Mouse (Mus musculus) lung, embryonic 15.5 days (tissue): ENCODE data around the gene Cyp27b1. TPM values are rescaled to one million over a fixed set of nuclear protein-coding genes. Genes with fewer than 3 reads are reported as not detected.

Experiments used
- ATAC-seq: fragments of 200-750 bp; cut with Nextera tagmentation; 2 replicates; pipeline ENCODE4 v1.8.0; 2017; ENCODE audit warnings: moderate number of reproducible peaks, borderline replicate concordance; ENCODE audit not compliant: low FRiP score, low TSS enrichment; ENCODE audit errors: extremely low read depth
- H3K27ac ChIP-seq: fragments of 300-500 bp; sonication (generic); 2 replicates; pipeline ENCODE4 v1.5.1; 2015; ENCODE audit warnings: moderate library complexity, mild to moderate bottlenecking, inconsistent platforms
- H3K27me3 ChIP-seq: fragments of 300-500 bp; sonication (generic); 2 replicates; pipeline ENCODE4 v1.6.1; 2015; ENCODE audit warnings: inconsistent platforms
- H3K36me3 ChIP-seq: fragments of 300-500 bp; sonication (generic); 2 replicates; pipeline ENCODE4 v1.6.1; 2015; ENCODE audit warnings: inconsistent platforms
- H3K4me1 ChIP-seq: fragments of 300-500 bp; sonication (generic); 2 replicates; pipeline ENCODE4 v1.6.1; 2015; ENCODE audit warnings: inconsistent platforms
- H3K4me2 ChIP-seq: fragments of 300-500 bp; sonication (generic); 2 replicates; pipeline ENCODE4 v1.6.1; 2015; ENCODE audit warnings: inconsistent platforms, mild to moderate bottlenecking, moderate library complexity
- H3K4me3 ChIP-seq: fragments of 300-500 bp; sonication (generic); 2 replicates; pipeline ENCODE4 v1.5.1; 2015; ENCODE audit warnings: mild to moderate bottlenecking, inconsistent platforms
- H3K9ac ChIP-seq: fragments of 300-500 bp; sonication (generic); 2 replicates; pipeline ENCODE4 v1.6.1; 2015; ENCODE audit warnings: inconsistent platforms
- H3K9me3 ChIP-seq: fragments of 300-500 bp; sonication (generic); 2 replicates; pipeline ENCODE4 v1.6.1; 2016; ENCODE audit warnings: inconsistent platforms
- WGBS: fragments of 180-500 bp; shearing (Covaris S2); methylation state at CpG from one replicate; pipeline ENCODE4 v1.1.7; 2015; 5-methylcytosine and 5-hydroxymethylcytosine counted together
- polyA plus RNA-seq: library from polyadenylated mRNA; unstranded; fragments of >200 nt; fragmentation: Nextera tagmentation; extraction: Ambion mirVana; gene quantifications from 2 replicates; pipeline ENCODE4 v1.2.1, GENCODE M21; 2015

The Cyp27b1 gene
- polyA plus RNA-seq, 1 experiment from 2014 or later: 0.25 TPM

DNA sequence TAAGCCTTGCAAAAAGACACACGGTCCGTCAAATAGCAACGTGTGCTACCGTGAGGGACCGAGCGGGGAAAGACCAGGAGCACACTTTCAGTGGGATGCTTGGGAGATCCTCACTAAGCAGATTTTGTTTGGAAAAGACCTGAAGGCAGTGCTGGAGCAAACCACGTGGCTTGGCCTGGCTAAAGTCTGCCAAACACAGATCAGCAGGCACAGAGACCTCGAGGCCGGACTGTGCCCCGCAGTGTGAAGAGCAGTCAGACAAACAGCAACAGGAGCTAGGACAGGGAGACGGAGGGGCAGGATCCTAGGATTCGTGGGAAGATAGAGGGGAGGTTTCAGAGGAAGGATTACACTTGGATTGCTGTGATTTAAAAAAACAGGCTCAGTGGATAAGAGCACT, 11.8 kb upstream of the Cyp27b1 start:
- H3K4me3 ChIP-seq: no peak overlapping the region
- H3K4me2 ChIP-seq: no peak overlapping the region
- no peak for ATAC-seq
- H3K27ac ChIP-seq: no peak overlapping the region
- H3K9ac ChIP-seq: no peak overlapping the region
- 74% methylated on average over 12 of the region's 12 CpGs for WGBS
- 0 out of 2 replicates have a peak, but pooled peaks cover 3% of the 10 kb centered on the region for H3K4me1 ChIP-seq
- H3K27me3 ChIP-seq: no peaks in the 10 kb centered on the region
- no peaks in the 10 kb centered on the region for H3K36me3 ChIP-seq
- no peaks in the 10 kb centered on the region for H3K9me3 ChIP-seq

DNA sequence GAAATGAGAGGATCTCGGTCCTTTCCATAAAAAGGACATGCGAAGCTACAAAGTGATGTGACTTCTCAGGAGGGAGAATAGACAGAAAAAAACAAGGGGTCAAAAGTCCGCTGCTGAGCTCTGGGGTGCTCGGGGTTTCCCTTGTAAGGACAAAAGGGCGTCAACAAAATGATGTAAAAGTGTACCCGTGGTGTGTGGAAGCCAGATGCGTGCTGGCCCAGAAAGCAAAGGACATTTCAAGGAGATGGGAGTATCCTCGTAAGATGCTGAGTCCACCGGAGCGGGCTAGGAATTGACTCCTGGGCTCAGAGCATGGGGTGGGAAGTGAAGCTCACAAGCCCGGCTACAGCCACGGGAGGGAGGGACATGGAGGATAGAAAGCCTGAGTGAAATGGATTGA, 10.4 kb upstream of the Cyp27b1 start:
- ATAC-seq: no peak
- Histone ChIP-seq H3K9ac (no peak overlapping the region), H3K4me2 (no peak overlapping the region), H3K9me3 (no peaks in the 10 kb centered on the region), H3K4me1 (peaks cover 8% of the 10 kb centered on the region), H3K27ac (no peak overlapping the region), H3K36me3 (no peaks in the 10 kb centered on the region), H3K4me3 (no peak overlapping the region), H3K27me3 (no peaks in the 10 kb centered on the region)
- 72% methylated on average over 12 of the region's 12 CpGs for WGBS

- Histone ChIP-seq H3K4me1 (peaks cover 13% of the 10 kb centered on the region), H3K27ac (0 out of 2 replicates have a peak overlapping the region, but pooled peaks have one; percentile 81), H3K27me3 (no peaks in the 10 kb centered on the region), H3K9ac (peak overlapping the region; percentile 62), H3K36me3 (peaks cover 4% of the 10 kb centered on the region; the same call in 1 of the 2 replicates), H3K9me3 (no peaks in the 10 kb centered on the region), H3K4me3 (peak overlapping the region; percentile 82), H3K4me2 (peak overlapping the region; percentile 97)
- ATAC-seq: no peak
- 1% methylated on average over 20 of the region's 20 CpGs for WGBS
These were observed 7.4 kb upstream of the Cyp27b1 start for GRCm38 (mm10) chr10:127040569-127041214.

DNA sequence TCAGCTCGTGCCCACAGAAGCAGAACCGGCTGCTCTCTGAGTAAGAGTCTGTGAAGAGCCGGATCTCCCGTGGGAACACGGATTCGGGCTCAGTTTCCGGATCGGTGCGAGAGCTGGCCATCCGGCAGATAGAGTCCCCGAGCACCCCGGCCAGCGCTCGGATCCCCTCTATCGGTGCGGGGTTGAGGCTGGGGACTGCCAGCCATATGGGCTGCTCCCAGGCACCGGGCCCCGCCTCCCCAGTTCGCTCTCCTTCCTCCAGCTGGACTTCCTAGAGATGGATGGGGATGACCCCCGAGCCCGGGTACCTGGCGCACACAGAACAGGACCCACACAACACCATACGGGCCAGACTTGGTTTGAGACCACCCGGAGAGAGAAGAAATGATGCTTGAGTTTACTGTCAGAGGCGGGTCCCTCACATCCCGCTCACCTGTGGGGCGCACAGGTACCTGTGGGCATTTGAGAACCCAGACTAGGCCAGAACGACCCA, 6.7 kb upstream of the Cyp27b1 start, which contains the start of the genes Mettl1 and Eef1akmt3:
Gene Mettl1 (plus strand): TSS at position 141 of the 493 bp plus-strand sequence.
Gene Eef1akmt3 (minus strand): TSS at position 240 of the 493 bp plus-strand sequence.
- Histone ChIP-seq H3K9me3 (no peaks in the 10 kb centered on the region), H3K9ac (peak within 1 kb of the TSS; percentile 62), H3K4me2 (peak within 1 kb of the TSS; percentile 97), H3K4me1 (peaks cover 13% of the 10 kb centered on the region), H3K36me3 (peaks cover 4% of the 10 kb centered on the region; the same call in 1 of the 2 replicates), H3K4me3 (peak within 1 kb of the TSS; percentile 82), H3K27me3 (no peaks in the 10 kb centered on the region), H3K27ac (peak within 1 kb of the TSS; percentile 81)
- ATAC-seq: peak; percentile 69
- under 1% methylated on average over 28 of the region's 28 CpGs for WGBS

- Histone ChIP-seq H3K4me3 (peak overlapping the region; percentile 82), H3K4me2 (peak overlapping the region; percentile 97), H3K9ac (peak overlapping the region; percentile 62), H3K4me1 (peaks cover 13% of the 10 kb centered on the region), H3K27ac (peak overlapping the region; percentile 81), H3K36me3 (peaks cover 6% of the 10 kb centered on the region; the same call in 1 of the 2 replicates), H3K27me3 (no peaks in the 10 kb centered on the region; the same call in 1 of the 2 replicates), H3K9me3 (no peaks in the 10 kb centered on the region)
- ATAC-seq: peak; percentile 88
- under 1% methylated on average over 44 of the region's 44 CpGs for WGBS
These were observed 6.2 kb upstream of the Cyp27b1 start for GRCm38 (mm10) chr10:127041774-127042338.

DNA sequence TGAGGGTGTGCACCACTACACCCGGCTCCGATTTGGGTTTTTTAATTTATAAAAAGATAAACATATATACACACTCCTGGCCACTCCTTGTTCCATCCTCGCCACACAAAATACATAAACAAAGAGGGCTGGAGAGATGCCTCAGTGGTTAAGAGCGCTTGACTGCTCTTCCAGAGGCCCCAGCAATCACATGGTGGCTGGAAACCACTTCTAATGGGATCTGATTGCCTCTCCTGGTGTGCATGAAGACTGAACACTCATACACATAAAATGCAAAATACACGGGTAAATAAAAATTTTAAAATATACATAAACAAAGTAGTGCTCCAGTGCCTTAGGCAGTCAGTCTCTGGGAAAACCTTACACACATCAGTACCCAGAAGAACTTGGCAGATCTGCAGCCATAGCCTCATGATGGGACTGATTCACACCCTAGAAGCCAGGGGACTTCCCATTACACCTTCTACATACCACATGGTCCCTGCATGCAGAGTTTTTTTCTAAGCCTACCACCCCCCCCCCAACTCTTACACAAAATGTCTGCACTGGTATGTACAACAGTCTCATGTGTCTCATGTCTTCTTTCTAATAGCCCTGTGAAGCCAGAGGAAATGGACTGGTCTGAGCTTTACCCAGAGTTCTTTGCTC, 5.5 kb upstream of the Cyp27b1 start:
- peak overlapping the region; percentile 97 for H3K4me2 ChIP-seq
- H3K36me3 ChIP-seq: peaks cover 7% of the 10 kb centered on the region; the same call in 1 of the 2 replicates
- peaks cover 5% of the 10 kb centered on the region for H3K27me3 ChIP-seq
- ATAC-seq: no peak
- peaks cover 13% of the 10 kb centered on the region for H3K4me1 ChIP-seq
- H3K4me3 ChIP-seq: peak overlapping the region; percentile 82
- H3K9me3 ChIP-seq: no peaks in the 10 kb centered on the region
- WGBS: 11% methylated on average over 5 of the region's 5 CpGs
- peak overlapping the region; percentile 62 for H3K9ac ChIP-seq
- peak overlapping the region; percentile 81 for H3K27ac ChIP-seq

DNA sequence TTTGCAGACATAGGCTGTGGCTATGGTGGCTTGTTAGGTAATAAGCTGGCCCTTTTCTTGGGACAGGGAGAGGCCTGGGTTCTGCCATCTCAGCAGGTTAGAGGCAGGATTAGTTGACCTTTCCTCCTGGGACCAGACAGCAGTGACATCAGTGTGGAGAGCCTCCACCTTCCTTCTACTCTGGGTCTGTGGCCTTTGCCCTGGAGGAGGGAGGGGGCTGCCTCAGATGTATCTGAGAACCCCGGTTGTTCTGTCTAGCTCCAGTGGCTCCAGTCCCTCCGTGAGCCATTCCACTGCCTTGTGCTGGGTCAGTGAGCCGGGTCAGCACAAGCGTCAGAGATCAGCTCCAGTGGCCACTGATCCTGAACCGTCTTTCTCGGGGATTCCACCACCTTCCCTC, 4.9 kb upstream of the Cyp27b1 start:
- Histone ChIP-seq H3K4me2 (peak overlapping the region; percentile 97; the same call in 1 of the 2 replicates), H3K4me1 (peaks cover 13% of the 10 kb centered on the region), H3K27me3 (peaks cover 11% of the 10 kb centered on the region), H3K9ac (no peak overlapping the region), H3K36me3 (peaks cover 7% of the 10 kb centered on the region; the same call in 1 of the 2 replicates), H3K4me3 (peak overlapping the region; percentile 82; the same call in 1 of the 2 replicates), H3K27ac (no peak overlapping the region), H3K9me3 (no peaks in the 10 kb centered on the region)
- 84% methylated on average over 6 of the region's 6 CpGs for WGBS
- ATAC-seq: no peak

- peak overlapping the region; percentile 44 for H3K4me2 ChIP-seq
- WGBS: 4% methylated on average over 35 of the region's 35 CpGs
- no peak overlapping the region for H3K9ac ChIP-seq
- no peak overlapping the region for H3K27ac ChIP-seq
- no peak for ATAC-seq
- no peaks in the 10 kb centered on the region for H3K9me3 ChIP-seq
- peak overlapping the region; percentile 20; the same call in 1 of the 2 replicates for H3K4me3 ChIP-seq
- peaks cover 17% of the 10 kb centered on the region for H3K4me1 ChIP-seq
- H3K27me3 ChIP-seq: peaks cover 54% of the 10 kb centered on the region
- peaks cover 7% of the 10 kb centered on the region; the same call in 1 of the 2 replicates for H3K36me3 ChIP-seq
These were observed 751 bp downstream of the Cyp27b1 start for GRCm38 (mm10) chr10:127048608-127049394.

DNA sequence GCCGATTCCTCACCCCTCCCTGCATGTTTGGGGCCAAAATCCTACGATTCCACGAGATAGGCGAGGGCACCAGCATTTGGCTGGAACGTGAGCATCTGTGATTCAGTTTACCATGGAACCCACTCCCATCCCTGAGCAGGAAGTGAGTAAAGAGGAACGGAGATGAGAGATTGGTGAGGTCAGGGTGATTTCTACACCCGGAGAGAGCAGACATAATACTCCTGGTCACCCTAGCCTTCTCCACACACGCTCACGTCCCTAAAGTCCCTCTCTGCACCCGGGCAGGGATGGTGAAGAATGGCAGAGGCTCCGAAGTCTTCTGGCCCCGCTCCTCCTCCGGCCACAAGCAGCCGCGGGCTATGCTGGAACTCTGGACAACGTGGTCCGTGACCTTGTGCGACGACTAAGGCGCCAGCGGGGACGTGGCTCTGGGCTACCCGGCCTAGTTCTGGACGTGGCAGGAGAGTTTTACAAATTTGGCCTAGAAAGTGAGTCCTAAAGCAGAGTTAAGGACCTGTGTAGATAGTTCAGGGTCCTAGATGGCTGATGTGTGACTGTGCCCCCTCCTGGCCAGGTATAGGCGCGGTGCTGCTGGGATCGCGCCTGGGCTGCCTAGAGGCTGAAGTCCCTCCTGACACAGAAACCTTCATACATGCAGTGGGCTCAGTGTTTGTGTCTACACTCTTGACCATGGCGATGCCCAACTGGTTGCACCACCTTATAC, 1.5 kb downstream of the Cyp27b1 start:
- peak overlapping the region; percentile 44 for H3K4me2 ChIP-seq
- H3K4me3 ChIP-seq: peak overlapping the region; percentile 20
- H3K27me3 ChIP-seq: peaks cover 54% of the 10 kb centered on the region
- no peaks in the 10 kb centered on the region for H3K9me3 ChIP-seq
- 2% methylated on average over 29 of the region's 29 CpGs for WGBS
- H3K36me3 ChIP-seq: peaks cover 7% of the 10 kb centered on the region; the same call in 1 of the 2 replicates
- no peak overlapping the region for H3K9ac ChIP-seq
- H3K27ac ChIP-seq: no peak overlapping the region
- 0 out of 2 replicates have a peak, but pooled peaks have one; percentile 37 for ATAC-seq
- peaks cover 17% of the 10 kb centered on the region for H3K4me1 ChIP-seq

GRCm38 (mm10) chr10:127050119-127050474, 2.0 kb downstream of the Cyp27b1 start:
- H3K27ac ChIP-seq: no peak overlapping the region
- peaks cover 54% of the 10 kb centered on the region for H3K27me3 ChIP-seq
- peaks cover 2% of the 10 kb centered on the region; the same call in 1 of the 2 replicates for H3K36me3 ChIP-seq
- peaks cover 17% of the 10 kb centered on the region for H3K4me1 ChIP-seq
- H3K9me3 ChIP-seq: no peaks in the 10 kb centered on the region
- H3K4me2 ChIP-seq: no peak overlapping the region
- ATAC-seq: 0 out of 2 replicates have a peak, but pooled peaks have one; percentile 4
- no peak overlapping the region for H3K9ac ChIP-seq
- 15% methylated on average over 10 of the region's 10 CpGs for WGBS
- no peak overlapping the region for H3K4me3 ChIP-seq
